Mouse (Mus musculus) forebrain, embryonic 16.5 days (tissue): Measurements from ENCODE around the gene Chrna1. TPM values are rescaled to one million over a fixed set of nuclear protein-coding genes. Genes with fewer than 3 reads are reported as not detected.

Experiments used
- ATAC-seq: fragments of 200-750 bp; cut with Nextera tagmentation; 2 replicates; pipeline ENCODE4 v1.8.0; 2017; ENCODE audit warnings: mild to moderate bottlenecking, moderate library complexity
- H3K27ac ChIP-seq: fragments of 300-500 bp; sonication (generic); 2 replicates; pipeline ENCODE4 v1.5.1; 2014; ENCODE audit warnings: low read length, control low read depth
- H3K27me3 ChIP-seq: fragments of 300-500 bp; sonication (generic); replicated peaks from 2 replicates; pipeline ENCODE4 v1.6.1; 2014; ENCODE audit warnings: low read length; ENCODE audit not compliant: control insufficient read depth, insufficient read depth
- H3K36me3 ChIP-seq: fragments of 300-500 bp; sonication (generic); 2 replicates; pipeline ENCODE4 v1.6.1; 2014; ENCODE audit not compliant: control insufficient read depth, insufficient read depth
- H3K4me1 ChIP-seq: fragments of 300-500 bp; sonication (generic); replicated peaks from 2 replicates; pipeline ENCODE4 v1.6.1; 2014; ENCODE audit warnings: low read length; ENCODE audit not compliant: control insufficient read depth, insufficient read depth
- H3K4me2 ChIP-seq: fragments of 300-500 bp; sonication (generic); 2 replicates; pipeline ENCODE4 v1.6.1; 2014; ENCODE audit warnings: mild to moderate bottlenecking, low read length, control low read depth
- H3K4me3 ChIP-seq: fragments of 300-500 bp; sonication (generic); replicated peaks from 2 replicates; pipeline ENCODE4 v1.5.1; 2014; ENCODE audit warnings: mild to moderate bottlenecking, low read length, control low read depth
- H3K9ac ChIP-seq: fragments of 300-500 bp; sonication (generic); replicated peaks from 2 replicates; pipeline ENCODE4 v1.6.1; 2014; ENCODE audit warnings: low read depth, low read length, control low read depth
- H3K9me3 ChIP-seq: fragments of 300-500 bp; sonication (generic); 2 replicates; pipeline ENCODE4 v1.6.1; 2016; ENCODE audit warnings: low read length; ENCODE audit not compliant: control insufficient read depth
- WGBS: fragments of 180-500 bp; shearing (Covaris S2); extraction: QIAGEN DNeasy Blood & Tissue Kit; methylation state at CpG from one replicate; pipeline ENCODE4 v1.1.7; 2014; 5-methylcytosine and 5-hydroxymethylcytosine counted together
- polyA plus RNA-seq: library from polyadenylated mRNA; unstranded; fragments of >200 nt; fragmentation: Nextera tagmentation; extraction: Ambion mirVana; gene quantifications from 2 replicates; pipeline ENCODE4 v1.2.1, GENCODE M21; 2015

Chrna1 gene
- polyA plus RNA-seq, 1 experiment from 2014 or later, result 0.10 TPM

- peak overlapping the region; percentile 43 for H3K9ac ChIP-seq
- peak overlapping the region; percentile 67 for H3K4me2 ChIP-seq
- peaks cover 19% of the 10 kb centered on the region for H3K4me1 ChIP-seq
- H3K4me3 ChIP-seq, result peak overlapping the region; percentile 45
- H3K36me3 ChIP-seq, result no peaks in the 10 kb centered on the region
- H3K27ac ChIP-seq, result no peak overlapping the region
- no peaks in the 10 kb centered on the region for H3K9me3 ChIP-seq
- H3K27me3 ChIP-seq, result peaks cover 3% of the 10 kb centered on the region; the same call in 1 of the 2 replicates
- 3% methylated on average over 16 of the region's 18 CpGs for WGBS
- ATAC-seq, result peak; percentile 76
Observed at GRCm38 (mm10) chr2:73584645-73585346, 4.7 kb upstream of the Chrna1 start.

- no peak overlapping the region for H3K4me3 ChIP-seq
- no peak overlapping the region for H3K9ac ChIP-seq
- no peak overlapping the region for H3K27ac ChIP-seq
- peaks cover 12% of the 10 kb centered on the region for H3K4me1 ChIP-seq
- ATAC-seq, result no peak
- no peak overlapping the region for H3K4me2 ChIP-seq
- 90% methylated on average over 5 of the region's 5 CpGs for WGBS
- peaks cover 3% of the 10 kb centered on the region; the same call in 1 of the 2 replicates for H3K27me3 ChIP-seq
- H3K36me3 ChIP-seq, result no peaks in the 10 kb centered on the region
- no peaks in the 10 kb centered on the region for H3K9me3 ChIP-seq
Observed at GRCm38 (mm10) chr2:73580720-73581119, 582 bp upstream of the Chrna1 start.

GRCm38 (mm10) chr2:73579168-73579567, 970 bp downstream of the Chrna1 start:
- no peak overlapping the region for H3K27ac ChIP-seq
- ATAC-seq, result no peak
- 76% methylated on average over 5 of the region's 5 CpGs for WGBS

GRCm38 (mm10) chr2:73574418-73574817, 5.7 kb downstream of the Chrna1 start:
- H3K36me3 ChIP-seq, result no peaks in the 10 kb centered on the region
- H3K4me2 ChIP-seq, result no peak overlapping the region
- 91% methylated on average over 6 of the region's 6 CpGs for WGBS

More at GRCm38 (mm10) chr2:73579168-73579567, 970 bp downstream of the Chrna1 start:
- peaks cover 3% of the 10 kb centered on the region; the same call in 1 of the 2 replicates for H3K27me3 ChIP-seq
- no peak overlapping the region for H3K4me2 ChIP-seq
- no peak overlapping the region for H3K9ac ChIP-seq
- no peak overlapping the region for H3K4me3 ChIP-seq
- H3K36me3 ChIP-seq, result no peaks in the 10 kb centered on the region
- H3K4me1 ChIP-seq, result no peaks in the 10 kb centered on the region
- no peaks in the 10 kb centered on the region for H3K9me3 ChIP-seq

GRCm38 (mm10) chr2:73573556-73573955, 6.6 kb downstream of the Chrna1 start:
- Histone ChIP-seq H3K27me3 (no peaks in the 10 kb centered on the region), H3K4me1 (peaks cover 11% of the 10 kb centered on the region), H3K4me2 (no peak overlapping the region), H3K9ac (no peak overlapping the region), H3K9me3 (no peaks in the 10 kb centered on the region), H3K27ac (no peak overlapping the region), H3K36me3 (no peaks in the 10 kb centered on the region), H3K4me3 (no peak overlapping the region)
- WGBS, result 94% methylated on average over 4 of the region's 4 CpGs
- no peak for ATAC-seq

More at GRCm38 (mm10) chr2:73574418-73574817, 5.7 kb downstream of the Chrna1 start:
- H3K27ac ChIP-seq, result no peak overlapping the region
- H3K9me3 ChIP-seq, result no peaks in the 10 kb centered on the region
- no peak overlapping the region for H3K9ac ChIP-seq
- peaks cover 11% of the 10 kb centered on the region for H3K4me1 ChIP-seq
- no peaks in the 10 kb centered on the region for H3K27me3 ChIP-seq
- no peak overlapping the region for H3K4me3 ChIP-seq
- no peak for ATAC-seq

- Histone ChIP-seq H3K27me3 (no peaks in the 10 kb centered on the region), H3K4me3 (peak overlapping the region; percentile 34), H3K4me1 (peaks cover 11% of the 10 kb centered on the region), H3K27ac (peak overlapping the region; percentile 89), H3K9me3 (no peaks in the 10 kb centered on the region), H3K4me2 (peak overlapping the region; percentile 51), H3K36me3 (no peaks in the 10 kb centered on the region), H3K9ac (peak overlapping the region; percentile 51; the same call in 1 of the 2 replicates)
- WGBS, result 15% methylated on average over 23 of the region's 23 CpGs
- peak; percentile 95 for ATAC-seq
Observed at GRCm38 (mm10) chr2:73572539-73573372, 7.4 kb downstream of the Chrna1 start.

- no peak overlapping the region for H3K9ac ChIP-seq
- H3K9me3 ChIP-seq, result no peaks in the 10 kb centered on the region
- ATAC-seq, result no peak
- 58% methylated on average over 6 of the region's 6 CpGs for WGBS
- H3K4me3 ChIP-seq, result no peak overlapping the region
- no peak overlapping the region for H3K27ac ChIP-seq
- H3K4me2 ChIP-seq, result no peak overlapping the region
- peaks cover 11% of the 10 kb centered on the region for H3K4me1 ChIP-seq
- H3K36me3 ChIP-seq, result no peaks in the 10 kb centered on the region
- H3K27me3 ChIP-seq, result no peaks in the 10 kb centered on the region
Observed at GRCm38 (mm10) chr2:73571901-73572300, 8.2 kb downstream of the Chrna1 start.

GRCm38 (mm10) chr2:73571304-73571703, 8.8 kb downstream of the Chrna1 start:
- 92% methylated on average over 9 of the region's 9 CpGs for WGBS

GRCm38 (mm10) chr2:73566989-73567605, 13.0 kb downstream of the Chrna1 start:
- Histone ChIP-seq H3K9me3 (no peaks in the 10 kb centered on the region), H3K27ac (no peak overlapping the region), H3K36me3 (no peaks in the 10 kb centered on the region), H3K27me3 (no peaks in the 10 kb centered on the region), H3K4me3 (no peak overlapping the region), H3K4me2 (0 out of 2 replicates have a peak overlapping the region, but pooled peaks have one; percentile 31), H3K4me1 (peaks cover 5% of the 10 kb centered on the region), H3K9ac (no peak overlapping the region)
- ATAC-seq, result peak; percentile 53
- WGBS, result 22% methylated on average over 8 of the region's 8 CpGs

More at GRCm38 (mm10) chr2:73571304-73571703, 8.8 kb downstream of the Chrna1 start:
- no peak overlapping the region for H3K4me2 ChIP-seq
- H3K4me3 ChIP-seq, result no peak overlapping the region
- H3K9ac ChIP-seq, result no peak overlapping the region
- H3K27ac ChIP-seq, result no peak overlapping the region
- no peaks in the 10 kb centered on the region for H3K36me3 ChIP-seq
- H3K27me3 ChIP-seq, result no peaks in the 10 kb centered on the region
- peaks cover 11% of the 10 kb centered on the region for H3K4me1 ChIP-seq
- no peak for ATAC-seq
- H3K9me3 ChIP-seq, result no peaks in the 10 kb centered on the region
